Mouse (Mus musculus) bone marrow macrophage, adult 2 months (primary cell): ENCODE results near the gene Gba2. TPM values are rescaled to one million over a fixed set of nuclear protein-coding genes. Genes with fewer than 3 reads are reported as not detected.

Experiments
- H3K27ac ChIP-seq: 2 replicates; pipeline ENCODE4 v1.5.1; 2012; ENCODE audit warnings: low read depth, low read length; ENCODE audit not compliant: insufficient read depth
- H3K4me1 ChIP-seq: 2 replicates; pipeline ENCODE4 v1.6.1; 2012; ENCODE audit warnings: low read length; ENCODE audit not compliant: control insufficient read depth, insufficient read depth
- H3K4me3 ChIP-seq: 2 replicates; pipeline ENCODE4 v1.5.1; 2012; ENCODE audit warnings: mild to moderate bottlenecking, low read length, moderate library complexity; ENCODE audit not compliant: insufficient read depth
- CTCF ChIP-seq: IDR thresholded peaks from 2 replicates; pipeline ENCODE4 v1.5.1; 2012; ENCODE audit warnings: low read depth, mild to moderate bottlenecking, low read length, moderate library complexity
- POLR2A ChIP-seq: IDR thresholded peaks from 2 replicates; pipeline ENCODE4 v1.6.1; 2012; ENCODE audit warnings: mild to moderate bottlenecking, low read depth, low read length, borderline replicate concordance
- polyA plus RNA-seq: library from polyadenylated mRNA; stranded (reverse); fragments of >200 nt; gene quantifications from 2 replicates; pipeline ENCODE4 v1.2.4, GENCODE M21; 2012; ENCODE audit not compliant: missing spikeins, insufficient read depth, insufficient read length

The Gba2 gene
- polyA plus RNA-seq, 1 experiment: 9.6 TPM

DNA sequence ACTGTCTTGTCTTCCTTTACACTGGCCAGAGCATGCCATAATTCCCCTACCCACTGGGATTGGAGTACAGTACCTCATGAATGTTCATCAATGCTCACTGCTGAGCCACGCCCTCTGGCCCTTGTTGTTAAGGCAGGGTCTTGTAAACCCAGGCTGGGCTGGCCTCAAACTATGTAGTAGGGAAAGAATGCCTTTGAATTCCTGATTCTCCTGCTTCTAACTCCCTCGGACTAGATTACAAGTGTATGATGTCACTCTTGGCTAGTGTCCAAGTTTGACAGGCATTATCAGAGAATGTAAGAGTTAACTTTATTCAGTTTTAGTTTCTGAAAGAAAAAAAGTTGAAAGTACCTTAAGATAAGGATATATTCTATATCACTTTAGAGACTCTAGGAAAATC lies 14.4 kb downstream of the Gba2 start:
- TF ChIP-seq POLR2A: no peak
- TF ChIP-seq CTCF: no peak
- peaks cover 6% of the 10 kb centered on the region for H3K4me1 ChIP-seq
- no peak overlapping the region for H3K27ac ChIP-seq
- no peak overlapping the region for H3K4me3 ChIP-seq

DNA sequence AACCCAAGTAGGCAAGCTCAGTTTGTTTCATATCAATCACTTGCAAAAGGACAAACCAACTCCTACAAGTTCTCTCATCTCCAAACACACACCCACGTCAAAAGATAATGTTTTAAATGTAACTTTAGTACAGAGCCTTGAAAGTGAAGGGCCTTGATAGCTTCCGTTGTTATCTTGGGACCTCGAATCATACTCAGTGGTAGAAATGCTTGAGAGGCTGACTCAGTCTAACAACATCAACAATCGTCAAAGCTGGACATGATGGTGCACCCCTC lies 15.1 kb downstream of the Gba2 start:
- Histone ChIP-seq H3K4me1 (peaks cover 6% of the 10 kb centered on the region), H3K27ac (no peak overlapping the region), H3K4me3 (peak overlapping the region; percentile 86)
- TF ChIP-seq CTCF (no peak), POLR2A (no peak)

DNA sequence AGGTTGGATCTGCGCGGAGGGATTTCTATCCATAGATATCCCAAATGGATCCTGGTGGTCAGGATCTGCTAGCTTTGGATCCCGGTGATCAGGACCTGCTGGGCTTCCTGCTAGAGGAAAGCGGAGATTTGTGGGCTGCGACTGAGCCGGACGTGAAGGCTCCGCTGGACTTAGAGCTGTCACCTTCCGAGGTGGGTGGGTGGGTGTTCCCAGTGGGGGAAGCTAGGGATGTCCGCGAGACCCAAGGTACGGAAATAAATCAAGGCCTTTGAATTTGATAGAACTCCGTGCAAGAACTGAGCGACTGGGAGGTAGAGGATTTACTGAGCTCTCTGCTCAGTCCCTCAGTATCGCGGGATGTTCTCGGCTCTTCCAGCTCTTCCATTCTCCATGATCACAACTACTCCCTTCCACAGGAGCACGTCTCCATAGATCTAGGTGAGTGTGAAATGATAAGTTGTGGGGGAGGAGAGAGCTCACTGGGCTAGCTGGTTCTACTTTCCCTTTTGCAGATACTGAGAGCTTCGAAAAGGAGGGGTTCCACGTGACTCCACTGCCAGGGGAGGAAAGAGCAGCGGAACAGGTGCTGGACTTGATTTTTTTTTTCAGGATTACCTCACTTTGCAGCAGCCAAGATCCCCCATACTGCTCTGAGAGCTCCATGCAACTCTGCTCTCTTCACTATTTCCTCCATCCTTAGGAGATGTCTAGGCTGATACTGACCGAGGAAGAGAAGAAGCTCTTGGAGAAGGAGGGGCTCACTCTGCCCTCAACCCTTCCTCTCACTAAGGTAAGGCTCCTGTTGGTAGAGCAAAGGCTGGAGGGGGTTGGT lies 15.7 kb downstream of the Gba2 start:
- peaks cover 11% of the 10 kb centered on the region for H3K4me1 ChIP-seq
- TF ChIP-seq POLR2A: no peak
- TF ChIP-seq CTCF: no peak
- H3K4me3 ChIP-seq: peak overlapping the region; percentile 86
- peak overlapping the region; percentile 96 for H3K27ac ChIP-seq

DNA sequence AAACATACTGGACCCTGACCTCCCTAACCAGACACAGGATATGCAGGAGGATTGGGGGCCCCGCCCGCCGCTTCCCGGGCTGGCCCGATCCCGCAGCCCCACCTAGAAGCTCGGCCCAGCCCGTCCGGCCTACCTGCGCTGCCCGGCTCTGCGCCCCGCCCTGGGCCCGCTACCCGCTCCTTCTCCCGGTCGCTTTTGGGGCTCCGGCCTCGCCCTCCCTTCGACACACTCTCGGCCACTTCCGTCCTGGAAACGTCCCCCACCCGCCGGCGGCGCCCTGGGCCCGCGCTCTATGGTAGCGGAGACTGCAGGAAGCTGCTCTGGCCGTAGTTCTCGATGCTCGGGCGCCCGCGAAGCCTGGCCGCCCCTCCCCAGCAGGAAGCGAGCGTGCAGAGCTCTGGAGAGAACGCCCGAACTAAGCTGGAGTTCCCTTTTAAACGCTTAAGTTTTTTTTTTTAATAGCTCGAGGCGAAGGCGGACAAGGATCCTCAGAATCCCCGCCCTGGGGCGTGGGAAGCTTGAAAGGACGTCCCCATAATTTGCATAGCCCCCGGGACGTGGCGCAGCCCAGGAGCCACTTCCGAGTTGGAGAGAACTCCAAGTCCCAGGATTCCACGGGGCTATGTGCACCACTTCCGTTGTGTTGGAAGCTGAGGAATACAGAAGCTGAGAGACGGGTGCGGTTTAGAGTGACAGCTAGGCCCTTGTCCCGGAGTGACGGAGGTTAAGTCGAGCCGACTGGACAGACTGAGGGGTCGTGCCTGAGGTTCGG lies 16.5 kb downstream of the Gba2 start, which contains the start of the genes Creb3 and Tln1:
Gene Creb3 (plus strand): TSS at position 336 of the 772 bp plus-strand sequence.
Gene Tln1 (minus strand): TSS at position 695 of the 772 bp plus-strand sequence.
- H3K4me1 ChIP-seq: peaks cover 19% of the 10 kb centered on the region
- peak within 1 kb of the TSS; percentile 86 for H3K4me3 ChIP-seq
- no peak for TF ChIP-seq POLR2A
- TF ChIP-seq CTCF: no peak
- H3K27ac ChIP-seq: peak within 1 kb of the TSS; percentile 96

- peak overlapping the region; percentile 96 for H3K27ac ChIP-seq
- H3K4me3 ChIP-seq: peak overlapping the region; percentile 86
- peaks cover 26% of the 10 kb centered on the region for H3K4me1 ChIP-seq
- TF ChIP-seq CTCF (no peak), POLR2A (no peak)
Measured at GRCm38 (mm10) chr4:43561436-43561996, 17.2 kb downstream of the Gba2 start.

- H3K4me3 ChIP-seq: peak overlapping the region; percentile 86
- H3K4me1 ChIP-seq: peaks cover 31% of the 10 kb centered on the region
- TF ChIP-seq CTCF: no peak
- no peak for TF ChIP-seq POLR2A
- peak overlapping the region; percentile 96 for H3K27ac ChIP-seq
Measured at GRCm38 (mm10) chr4:43560976-43561375, 17.7 kb downstream of the Gba2 start.

DNA sequence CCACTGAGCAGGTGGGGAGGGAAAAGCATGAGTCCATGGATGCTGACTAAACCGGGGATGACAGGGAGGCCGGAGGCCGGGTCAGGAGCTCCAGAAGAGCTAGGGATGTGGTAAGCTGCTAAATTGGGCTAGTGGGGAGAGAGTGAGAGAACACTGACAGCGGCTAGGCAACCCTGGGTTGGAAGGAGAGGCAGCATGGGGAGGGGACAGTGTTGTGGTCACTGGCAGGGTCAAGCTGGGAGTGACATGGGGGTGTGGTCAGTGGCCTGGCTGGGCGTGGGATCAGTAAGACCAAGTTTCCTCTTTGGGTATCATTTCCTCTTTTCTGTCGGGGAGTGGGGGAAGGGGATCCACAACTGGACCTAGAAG lies 18.4 kb downstream of the Gba2 start:
- peaks cover 38% of the 10 kb centered on the region for H3K4me1 ChIP-seq
- TF ChIP-seq POLR2A (no peak), CTCF (no peak)
- H3K27ac ChIP-seq: peak overlapping the region; percentile 82
- H3K4me3 ChIP-seq: peak overlapping the region; percentile 62

DNA sequence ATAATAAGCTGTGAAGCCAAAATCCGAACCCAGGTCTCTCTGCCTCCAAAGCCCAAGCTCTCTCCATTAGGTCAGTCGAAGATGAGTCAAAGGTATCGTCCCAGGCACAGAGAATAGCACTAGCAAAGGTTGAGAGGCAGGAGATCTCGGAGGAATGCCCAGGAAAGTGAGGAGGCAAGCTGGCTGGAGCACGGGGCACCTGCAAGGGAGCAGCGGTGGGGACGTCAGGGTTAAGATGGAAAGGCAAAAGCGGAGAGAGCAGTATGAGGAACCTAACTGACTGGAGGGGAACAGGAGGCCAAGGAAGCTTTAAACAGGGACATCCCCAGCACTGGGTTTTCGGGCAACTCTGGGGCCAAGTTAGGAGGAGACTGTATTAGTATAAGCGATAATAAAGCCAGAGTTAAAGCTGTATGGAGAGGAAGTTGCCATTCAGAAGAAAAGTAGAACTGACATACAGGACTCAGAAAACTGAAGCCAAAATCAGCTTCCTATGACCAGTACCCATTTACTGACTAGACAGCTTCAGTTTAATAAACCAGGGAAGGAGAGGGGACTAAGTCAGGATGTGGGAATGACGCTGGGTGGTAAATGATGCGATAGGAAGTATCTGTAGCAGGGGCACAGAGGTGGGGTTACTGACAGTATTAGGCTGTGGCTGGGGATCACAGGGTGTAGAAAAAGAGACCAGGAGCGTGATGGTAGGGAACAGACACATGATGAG lies 19.0 kb downstream of the Gba2 start:
- TF ChIP-seq CTCF (no peak), POLR2A (no peak)
- Histone ChIP-seq H3K27ac (peak overlapping the region; percentile 82), H3K4me3 (peak overlapping the region; percentile 62), H3K4me1 (peaks cover 39% of the 10 kb centered on the region)

DNA sequence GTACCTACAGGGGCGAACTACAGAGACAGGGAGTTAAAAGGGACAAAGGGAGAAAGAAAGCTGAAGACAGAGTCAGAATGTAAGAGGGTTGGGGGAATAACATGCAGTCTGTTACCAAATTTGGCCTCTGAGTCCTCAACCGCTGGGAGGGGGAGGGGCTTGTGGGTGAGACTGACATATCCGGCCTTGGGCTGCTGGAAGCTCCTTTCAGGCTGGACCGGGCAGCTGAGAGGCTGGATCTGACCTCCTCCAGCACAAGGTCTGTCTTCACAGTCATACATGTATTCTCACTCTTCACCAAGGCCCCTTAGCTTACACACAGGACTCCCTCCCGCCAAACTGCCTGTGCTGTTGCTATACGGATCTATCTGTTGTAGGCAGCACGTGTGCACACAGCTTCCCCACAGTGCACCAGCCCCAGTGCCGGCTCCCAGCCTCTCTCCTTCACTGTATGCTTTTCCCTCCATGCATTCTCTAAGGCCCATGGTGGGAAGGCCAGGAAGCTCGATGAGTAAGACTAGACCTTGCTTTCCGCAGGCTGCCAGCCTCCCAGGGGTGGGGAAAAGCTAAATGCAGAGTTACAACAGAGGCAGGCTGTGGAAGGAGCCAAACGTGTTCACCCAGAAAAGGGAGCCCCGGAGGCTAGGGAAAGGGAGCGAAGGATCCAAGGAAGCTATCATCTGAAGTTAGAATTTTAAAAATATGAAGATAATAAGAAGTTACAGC lies 19.9 kb downstream of the Gba2 start:
- Histone ChIP-seq H3K4me1 (peaks cover 39% of the 10 kb centered on the region), H3K4me3 (peak overlapping the region; percentile 62), H3K27ac (peak overlapping the region; percentile 82)
- no peak for TF ChIP-seq POLR2A
- no peak for TF ChIP-seq CTCF
